Mouse (Mus musculus) lung, embryonic 15.5 days (tissue): ENCODE measurements around the gene Fam180a. TPM values are rescaled to one million over a fixed set of nuclear protein-coding genes. Genes with fewer than 3 reads are reported as not detected.

Source experiments
- ATAC-seq: fragments of 200-750 bp; cut with Nextera tagmentation; 2 replicates; pipeline ENCODE4 v1.8.0; 2017; ENCODE audit warnings: moderate number of reproducible peaks, borderline replicate concordance; ENCODE audit not compliant: low FRiP score, low TSS enrichment; ENCODE audit errors: extremely low read depth
- H3K27ac ChIP-seq: fragments of 300-500 bp; sonication (generic); 2 replicates; pipeline ENCODE4 v1.5.1; 2015; ENCODE audit warnings: moderate library complexity, mild to moderate bottlenecking, inconsistent platforms
- H3K27me3 ChIP-seq: fragments of 300-500 bp; sonication (generic); 2 replicates; pipeline ENCODE4 v1.6.1; 2015; ENCODE audit warnings: inconsistent platforms
- H3K36me3 ChIP-seq: fragments of 300-500 bp; sonication (generic); 2 replicates; pipeline ENCODE4 v1.6.1; 2015; ENCODE audit warnings: inconsistent platforms
- H3K4me1 ChIP-seq: fragments of 300-500 bp; sonication (generic); 2 replicates; pipeline ENCODE4 v1.6.1; 2015; ENCODE audit warnings: inconsistent platforms
- H3K4me2 ChIP-seq: fragments of 300-500 bp; sonication (generic); 2 replicates; pipeline ENCODE4 v1.6.1; 2015; ENCODE audit warnings: inconsistent platforms, mild to moderate bottlenecking, moderate library complexity
- H3K4me3 ChIP-seq: fragments of 300-500 bp; sonication (generic); 2 replicates; pipeline ENCODE4 v1.5.1; 2015; ENCODE audit warnings: mild to moderate bottlenecking, inconsistent platforms
- H3K9ac ChIP-seq: fragments of 300-500 bp; sonication (generic); 2 replicates; pipeline ENCODE4 v1.6.1; 2015; ENCODE audit warnings: inconsistent platforms
- H3K9me3 ChIP-seq: fragments of 300-500 bp; sonication (generic); 2 replicates; pipeline ENCODE4 v1.6.1; 2016; ENCODE audit warnings: inconsistent platforms
- WGBS: fragments of 180-500 bp; shearing (Covaris S2); methylation state at CpG from one replicate; pipeline ENCODE4 v1.1.7; 2015; 5-methylcytosine and 5-hydroxymethylcytosine counted together
- polyA plus RNA-seq: library from polyadenylated mRNA; unstranded; fragments of >200 nt; fragmentation: Nextera tagmentation; extraction: Ambion mirVana; gene quantifications from 2 replicates; pipeline ENCODE4 v1.2.1, GENCODE M21; 2015

Gene Fam180a
- polyA plus RNA-seq, 1 experiment from 2014 or later: 1.1 TPM

DNA sequence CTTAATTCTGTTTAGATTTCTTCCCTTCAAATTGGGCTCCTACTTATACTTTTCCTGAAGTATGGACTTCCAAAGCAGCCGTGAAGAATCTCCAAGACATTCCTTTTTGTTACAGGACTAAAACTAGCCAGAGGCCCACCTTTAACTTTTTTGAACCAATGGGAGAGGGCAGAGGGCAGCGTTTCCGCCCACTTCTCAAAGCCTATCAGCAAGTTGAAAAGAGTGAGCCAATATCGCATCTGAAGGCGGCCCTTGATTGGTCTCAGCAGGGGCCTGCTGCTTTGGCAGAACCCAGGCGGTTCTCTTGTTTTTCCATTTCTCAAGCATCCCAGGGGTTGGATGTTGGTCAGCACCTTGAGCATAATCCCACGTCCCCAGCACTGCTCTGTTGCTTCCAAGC lies 17.9 kb downstream of the Fam180a start, which contains the start of gene Slc13a4:
Slc13a4 (minus strand) TSS at position 95 of the 400 bp plus-strand sequence.
- no peak within 1 kb of the TSS for H3K4me3 ChIP-seq
- WGBS: 38% methylated on average over 7 of the region's 7 CpGs
- no peak within 1 kb of the TSS for H3K27ac ChIP-seq
- no peak within 1 kb of the TSS for H3K4me2 ChIP-seq
- no peaks in the 10 kb centered on the region for H3K27me3 ChIP-seq
- no peaks in the 10 kb centered on the region for H3K4me1 ChIP-seq
- H3K36me3 ChIP-seq: no peaks in the 10 kb centered on the region
- H3K9ac ChIP-seq: no peak within 1 kb of the TSS
- no peaks in the 10 kb centered on the region for H3K9me3 ChIP-seq
- ATAC-seq: no peak

DNA sequence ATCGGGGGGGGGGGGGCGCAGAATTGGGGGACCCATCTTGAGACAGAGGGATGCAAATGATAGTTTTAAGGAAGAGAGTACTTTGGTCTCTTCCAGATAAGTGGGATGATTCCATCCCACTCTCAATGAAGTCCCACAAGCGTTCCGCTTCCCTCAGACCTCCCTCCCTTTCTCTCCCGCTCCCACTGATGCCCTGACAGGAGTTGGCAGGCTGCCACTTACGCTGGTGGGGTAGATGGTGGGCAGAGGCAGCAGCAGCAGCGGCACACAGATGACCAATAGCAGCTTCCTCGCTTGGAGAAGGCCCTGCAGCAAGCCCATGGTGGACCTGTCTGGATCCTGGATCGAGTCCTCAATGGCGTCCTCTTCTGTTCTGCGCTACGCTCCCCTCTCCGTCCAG lies 18.8 kb downstream of the Fam180a start:
- Histone ChIP-seq H3K9me3 (no peaks in the 10 kb centered on the region), H3K27ac (no peak overlapping the region), H3K36me3 (no peaks in the 10 kb centered on the region), H3K4me2 (no peak overlapping the region), H3K4me1 (no peaks in the 10 kb centered on the region), H3K9ac (no peak overlapping the region), H3K27me3 (no peaks in the 10 kb centered on the region), H3K4me3 (no peak overlapping the region)
- no peak for ATAC-seq
- WGBS: 70% methylated on average over 13 of the region's 13 CpGs

DNA sequence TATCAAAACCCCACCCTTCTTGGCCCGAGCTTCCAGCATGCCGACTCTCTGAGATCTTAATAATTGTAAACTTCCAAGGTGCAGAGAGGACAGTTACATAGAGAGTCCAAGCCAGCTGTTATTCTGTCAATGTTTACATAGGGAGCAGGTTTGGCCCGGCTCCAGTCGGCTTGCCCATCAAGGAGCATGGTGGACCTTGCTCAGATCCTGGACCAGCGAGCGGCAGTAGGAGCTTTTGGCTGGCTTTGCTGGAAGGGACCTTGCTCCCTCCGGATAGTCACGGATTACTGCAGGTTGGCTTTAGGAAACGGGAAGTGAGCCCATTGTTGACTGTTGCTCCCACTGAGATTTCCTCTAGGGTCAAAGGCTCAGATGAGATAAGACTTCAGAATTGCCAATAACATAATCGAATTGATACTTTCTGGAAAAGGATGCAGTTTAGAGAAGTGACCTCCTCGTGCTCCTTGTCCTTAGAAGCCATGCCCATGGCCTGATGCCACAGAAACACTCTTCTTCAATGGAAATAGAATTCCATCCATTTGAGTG lies 22.5 kb downstream of the Fam180a start:
- Histone ChIP-seq H3K9ac (no peak overlapping the region), H3K9me3 (no peaks in the 10 kb centered on the region), H3K4me2 (no peak overlapping the region), H3K4me1 (no peaks in the 10 kb centered on the region), H3K27ac (no peak overlapping the region), H3K27me3 (no peaks in the 10 kb centered on the region), H3K4me3 (no peak overlapping the region), H3K36me3 (no peaks in the 10 kb centered on the region)
- no peak for ATAC-seq
- 51% methylated on average over 11 of the region's 11 CpGs for WGBS

DNA sequence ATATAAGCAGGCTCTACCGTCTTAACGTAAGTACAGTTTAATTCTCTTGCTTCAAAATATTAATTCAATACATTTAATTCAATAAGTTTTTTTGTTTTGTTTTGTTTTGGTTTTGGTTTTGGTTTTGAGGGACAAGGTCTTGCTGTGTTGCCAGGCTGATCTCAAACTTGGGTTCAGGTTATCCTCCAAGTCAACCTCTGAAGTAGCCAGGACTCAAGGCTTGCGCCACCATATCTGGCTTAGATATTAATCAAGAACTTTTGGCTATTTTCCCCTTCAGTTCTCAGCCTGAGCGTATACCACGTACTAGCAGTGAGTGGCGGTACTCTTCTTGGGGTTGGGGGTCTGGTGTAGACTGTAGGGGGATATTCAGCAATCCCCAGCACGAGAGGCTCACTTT lies 23.4 kb downstream of the Fam180a start:
- Histone ChIP-seq H3K4me3 (no peak overlapping the region), H3K4me1 (no peaks in the 10 kb centered on the region), H3K27ac (no peak overlapping the region), H3K27me3 (no peaks in the 10 kb centered on the region), H3K9me3 (no peaks in the 10 kb centered on the region), H3K4me2 (no peak overlapping the region), H3K9ac (no peak overlapping the region), H3K36me3 (no peaks in the 10 kb centered on the region)
- 94% methylated on average over 7 of the region's 7 CpGs for WGBS
- no peak for ATAC-seq

DNA sequence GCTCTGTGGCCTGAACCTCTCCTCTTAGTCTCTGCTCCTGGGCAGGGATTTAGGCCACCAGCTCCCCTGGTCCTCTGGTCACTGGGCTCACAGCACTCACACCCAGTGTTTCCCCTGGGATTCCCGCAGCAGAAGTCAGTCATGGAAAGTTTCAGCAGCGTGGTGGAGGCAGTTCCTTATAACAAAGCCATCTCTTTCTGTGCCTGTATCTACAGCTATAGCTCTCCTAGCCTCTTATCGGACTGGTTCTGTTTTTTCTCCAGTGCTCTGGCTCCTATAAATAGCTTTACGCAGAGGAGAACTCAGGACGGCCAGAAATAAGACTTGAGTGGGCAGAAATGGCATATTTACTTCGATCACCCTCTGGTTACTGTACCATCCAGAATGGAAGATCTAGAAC lies 27.6 kb downstream of the Fam180a start:
- H3K27me3 ChIP-seq: no peaks in the 10 kb centered on the region
- no peak overlapping the region for H3K27ac ChIP-seq
- 80% methylated on average over 6 of the region's 6 CpGs for WGBS
- no peak overlapping the region for H3K4me2 ChIP-seq
- no peak overlapping the region for H3K9ac ChIP-seq
- H3K36me3 ChIP-seq: no peaks in the 10 kb centered on the region
- peaks cover 6% of the 10 kb centered on the region; the same call in 1 of the 2 replicates for H3K4me1 ChIP-seq
- no peaks in the 10 kb centered on the region for H3K9me3 ChIP-seq
- H3K4me3 ChIP-seq: no peak overlapping the region
- no peak for ATAC-seq

DNA sequence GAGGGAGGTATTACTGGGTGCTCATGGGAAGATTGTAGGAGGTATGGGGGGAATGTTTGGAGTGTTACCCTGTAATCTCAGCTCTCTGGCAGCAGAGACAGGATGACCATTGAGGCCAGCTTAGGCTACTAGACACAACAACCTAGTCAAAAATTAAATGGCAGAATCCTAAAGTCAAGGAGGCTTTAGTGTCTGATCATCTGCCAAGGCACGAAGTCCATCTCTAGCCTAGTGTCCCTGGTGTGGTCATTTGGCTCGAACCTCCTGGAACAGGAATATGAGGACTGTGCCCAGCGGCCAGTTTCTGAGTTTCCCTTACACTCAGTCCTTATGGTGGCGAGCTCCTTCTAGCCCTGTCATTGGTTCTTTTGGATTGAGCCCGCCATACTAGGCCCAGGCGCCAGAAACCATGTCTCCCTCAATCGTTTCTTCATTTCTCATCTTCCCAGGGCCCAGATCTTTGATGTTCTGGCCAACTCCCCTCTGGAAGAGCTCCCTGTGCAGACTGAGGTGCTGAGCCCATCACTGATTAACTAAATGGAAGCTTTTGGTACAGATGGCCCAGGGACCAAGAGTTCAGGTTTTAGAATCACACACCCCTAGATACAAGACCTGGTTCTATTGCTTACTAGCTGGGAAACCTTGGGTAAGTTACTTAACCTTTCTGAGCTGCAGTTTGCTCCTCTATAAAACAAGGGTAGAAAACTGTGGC lies 28.3 kb downstream of the Fam180a start:
- no peak overlapping the region for H3K4me2 ChIP-seq

DNA sequence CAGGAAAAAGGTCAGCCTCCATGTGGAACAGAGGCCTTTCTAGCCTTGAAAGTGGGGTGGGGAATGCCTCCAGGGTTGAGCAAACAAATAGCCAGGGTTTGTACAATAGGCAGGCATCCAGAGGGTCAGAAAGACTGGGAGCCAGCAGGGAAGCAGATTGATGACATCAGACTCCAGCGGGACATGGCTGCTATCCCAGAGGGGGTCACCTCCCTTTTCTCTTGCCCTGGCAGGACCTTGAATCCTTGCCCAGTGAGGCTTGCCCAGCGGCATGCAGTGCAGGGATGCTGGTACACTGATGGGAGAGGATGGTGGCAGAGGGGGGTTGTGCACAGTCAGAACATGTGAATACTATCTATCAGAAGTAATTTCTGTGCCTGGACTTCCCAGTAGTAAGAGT lies 28.9 kb downstream of the Fam180a start:
- peaks cover 6% of the 10 kb centered on the region; the same call in 1 of the 2 replicates for H3K4me1 ChIP-seq
- H3K27me3 ChIP-seq: no peaks in the 10 kb centered on the region
- no peak overlapping the region for H3K27ac ChIP-seq
- no peak overlapping the region for H3K9ac ChIP-seq
- ATAC-seq: no peak
- H3K9me3 ChIP-seq: no peaks in the 10 kb centered on the region
- 34% methylated on average over 2 of the region's 2 CpGs for WGBS
- H3K4me2 ChIP-seq: no peak overlapping the region
- H3K4me3 ChIP-seq: no peak overlapping the region
- no peaks in the 10 kb centered on the region for H3K36me3 ChIP-seq

More for the DNA sequence above, 28.3 kb downstream of the Fam180a start:
- Histone ChIP-seq H3K4me1 (peaks cover 6% of the 10 kb centered on the region; the same call in 1 of the 2 replicates), H3K9me3 (no peaks in the 10 kb centered on the region), H3K4me3 (no peak overlapping the region), H3K27me3 (no peaks in the 10 kb centered on the region), H3K9ac (no peak overlapping the region), H3K36me3 (no peaks in the 10 kb centered on the region), H3K27ac (no peak overlapping the region)
- WGBS: 80% methylated on average over 7 of the region's 7 CpGs
- no peak for ATAC-seq

DNA sequence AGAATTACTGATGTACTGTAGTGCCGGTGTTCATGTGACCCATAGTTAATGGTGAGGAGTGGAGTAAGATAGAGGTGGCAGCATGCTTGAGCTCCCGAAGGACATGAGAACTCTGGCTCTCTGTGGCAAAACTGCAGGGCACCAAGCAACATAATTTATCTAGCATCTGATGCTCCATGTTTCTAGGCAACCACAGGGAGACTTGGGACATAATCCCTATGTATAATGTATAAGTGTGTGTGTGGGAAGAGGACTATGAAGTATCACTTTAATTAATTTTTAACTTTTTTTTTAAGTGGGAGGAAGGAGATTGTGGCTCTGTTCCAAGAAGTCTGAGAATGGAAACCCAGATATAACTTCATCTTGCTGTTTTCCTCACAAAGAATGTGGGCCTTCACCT lies 31.0 kb downstream of the Fam180a start:
- 80% methylated on average over 2 of the region's 2 CpGs for WGBS
- H3K4me1 ChIP-seq: peaks cover 6% of the 10 kb centered on the region; the same call in 1 of the 2 replicates
- H3K4me2 ChIP-seq: no peak overlapping the region
- no peak for ATAC-seq
- H3K36me3 ChIP-seq: no peaks in the 10 kb centered on the region
- no peak overlapping the region for H3K4me3 ChIP-seq
- H3K9ac ChIP-seq: no peak overlapping the region
- no peaks in the 10 kb centered on the region for H3K9me3 ChIP-seq
- no peak overlapping the region for H3K27ac ChIP-seq
- no peaks in the 10 kb centered on the region for H3K27me3 ChIP-seq

DNA sequence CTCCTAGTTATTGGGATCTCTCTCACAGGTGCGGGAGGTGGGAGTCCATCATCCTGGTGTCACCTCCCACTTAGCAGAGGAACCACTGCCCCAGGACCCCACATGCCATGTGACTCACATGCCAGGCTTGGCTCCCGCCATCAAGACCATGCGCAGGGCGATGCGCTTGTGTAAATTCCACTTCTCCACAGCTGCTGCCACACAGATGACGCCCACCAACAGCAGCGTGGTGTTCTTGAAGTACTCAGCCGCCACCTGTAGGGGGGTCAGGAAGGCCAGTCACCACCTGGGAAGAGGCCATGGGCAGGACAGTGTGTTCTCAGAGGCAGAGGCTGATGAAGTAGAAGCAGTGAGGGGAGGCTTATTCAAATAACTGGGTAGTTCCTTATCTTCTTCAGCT lies 36.3 kb downstream of the Fam180a start:
- H3K36me3 ChIP-seq: no peaks in the 10 kb centered on the region
- H3K9me3 ChIP-seq: no peaks in the 10 kb centered on the region
- no peak overlapping the region for H3K4me3 ChIP-seq
- ATAC-seq: no peak
- H3K9ac ChIP-seq: no peak overlapping the region
- no peaks in the 10 kb centered on the region for H3K27me3 ChIP-seq
- WGBS: 84% methylated on average over 8 of the region's 8 CpGs
- peaks cover 13% of the 10 kb centered on the region for H3K4me1 ChIP-seq
- no peak overlapping the region for H3K4me2 ChIP-seq
- no peak overlapping the region for H3K27ac ChIP-seq

DNA sequence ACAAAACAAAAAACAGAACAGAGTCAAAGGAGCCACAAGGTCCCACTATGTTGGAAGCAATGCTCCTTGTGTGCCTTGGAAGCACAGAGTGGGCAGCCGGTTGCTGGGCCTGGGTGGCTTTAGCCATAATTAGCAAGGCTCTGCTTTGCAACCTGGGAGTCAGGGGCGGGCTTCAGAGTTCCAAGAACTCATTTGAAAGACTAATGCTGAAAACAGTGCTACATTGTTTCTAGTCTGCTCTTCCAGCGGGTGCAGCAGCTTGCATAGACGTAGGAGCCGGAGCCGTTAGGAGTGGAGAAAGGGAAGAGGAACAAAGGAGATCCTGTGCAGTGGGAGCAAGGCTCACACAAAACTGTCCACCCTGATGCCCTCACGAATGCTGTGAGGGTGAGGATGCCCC lies 37.0 kb downstream of the Fam180a start:
- no peak for ATAC-seq

DNA sequence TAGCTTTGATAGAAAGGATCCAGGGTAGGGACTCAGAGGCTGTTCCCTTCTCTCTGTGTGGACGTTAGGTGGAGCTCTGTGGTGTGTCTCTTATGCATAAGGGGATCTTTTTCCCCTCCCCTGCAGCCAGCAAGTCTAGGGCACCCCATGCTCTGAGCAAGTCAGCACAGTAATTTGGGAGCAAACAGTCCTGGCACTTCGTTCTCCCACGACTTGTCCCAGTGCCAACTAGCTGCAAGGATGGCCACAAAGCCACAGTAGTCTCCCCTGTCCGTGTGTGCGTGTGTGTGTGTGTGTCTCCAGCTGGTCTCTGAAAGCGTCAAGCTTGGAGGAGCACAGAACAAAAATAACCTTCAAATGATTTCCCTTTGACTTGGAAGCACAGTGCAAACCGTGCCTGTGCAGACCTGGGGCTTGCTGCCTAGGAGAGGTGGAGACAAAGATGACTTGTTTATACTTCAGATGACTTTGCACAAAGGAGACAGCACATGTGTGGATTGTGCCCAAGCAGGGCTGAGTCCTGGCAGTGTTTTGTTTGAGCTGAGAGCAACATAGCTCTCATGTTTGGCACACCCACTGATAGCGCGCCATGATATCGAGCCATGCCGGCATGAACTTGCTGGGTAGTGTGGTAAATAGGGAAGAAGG lies 37.7 kb downstream of the Fam180a start:
- H3K9ac ChIP-seq: no peak overlapping the region
- no peak overlapping the region for H3K27ac ChIP-seq
- H3K27me3 ChIP-seq: no peaks in the 10 kb centered on the region
- WGBS: 60% methylated on average over 11 of the region's 11 CpGs
- no peak overlapping the region for H3K4me3 ChIP-seq
- no peaks in the 10 kb centered on the region for H3K9me3 ChIP-seq
- peak; percentile 49; the same call in 1 of the 2 replicates for ATAC-seq
- peaks cover 13% of the 10 kb centered on the region for H3K4me1 ChIP-seq
- H3K36me3 ChIP-seq: no peaks in the 10 kb centered on the region
- no peak overlapping the region for H3K4me2 ChIP-seq

More for the DNA sequence above, 37.0 kb downstream of the Fam180a start:
- no peaks in the 10 kb centered on the region for H3K9me3 ChIP-seq
- H3K27ac ChIP-seq: no peak overlapping the region
- H3K36me3 ChIP-seq: no peaks in the 10 kb centered on the region
- no peak overlapping the region for H3K4me3 ChIP-seq
- H3K4me1 ChIP-seq: peaks cover 13% of the 10 kb centered on the region
- no peaks in the 10 kb centered on the region for H3K27me3 ChIP-seq
- no peak overlapping the region for H3K4me2 ChIP-seq
- WGBS: 54% methylated on average over 7 of the region's 7 CpGs
- H3K9ac ChIP-seq: no peak overlapping the region

DNA sequence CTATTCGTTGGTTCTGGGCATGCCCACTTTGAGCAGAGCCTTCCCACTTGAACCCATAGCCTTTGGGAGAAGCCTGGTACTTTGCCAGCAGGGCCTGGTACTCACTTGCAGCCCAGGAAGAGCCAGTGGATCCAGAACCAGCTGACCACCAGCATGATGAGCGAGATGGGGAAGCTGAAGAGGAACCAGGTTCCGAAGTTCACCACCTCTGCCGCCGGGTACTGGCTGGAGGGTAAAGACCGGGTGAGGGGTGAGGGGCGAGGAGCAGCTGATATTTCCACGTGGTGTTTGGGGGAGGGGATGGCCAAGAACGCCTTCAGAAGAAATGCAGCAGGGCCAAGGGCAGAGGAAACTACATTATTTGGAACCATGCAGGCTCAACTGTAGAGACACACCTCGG lies 46.6 kb downstream of the Fam180a start:
- ATAC-seq: no peak
- WGBS: 79% methylated on average over 10 of the region's 10 CpGs
- no peak overlapping the region for H3K9ac ChIP-seq
- no peak overlapping the region for H3K4me2 ChIP-seq
- no peaks in the 10 kb centered on the region for H3K4me1 ChIP-seq
- H3K27ac ChIP-seq: no peak overlapping the region
- no peak overlapping the region for H3K4me3 ChIP-seq
- H3K27me3 ChIP-seq: no peaks in the 10 kb centered on the region
- no peaks in the 10 kb centered on the region for H3K9me3 ChIP-seq
- no peaks in the 10 kb centered on the region for H3K36me3 ChIP-seq
